Mouse (Mus musculus) olfactory bulb, adult 2 months (tissue): ENCODE measurements around the gene Gm35315.

Experiments
- CTCF ChIP-seq: fragments of 200-500 bp; IDR thresholded peaks from 2 replicates; pipeline ENCODE4 v1.5.1; 2012; ENCODE audit warnings: low read depth, mild to moderate bottlenecking, low read length, moderate library complexity; ENCODE audit not compliant: insufficient read depth
- POLR2A ChIP-seq: fragments of 200-500 bp; IDR thresholded peaks from 2 replicates; pipeline ENCODE4 v1.6.1; 2012; ENCODE audit warnings: mild to moderate bottlenecking, low read depth, low read length, moderate library complexity; ENCODE audit not compliant: insufficient read depth

DNA sequence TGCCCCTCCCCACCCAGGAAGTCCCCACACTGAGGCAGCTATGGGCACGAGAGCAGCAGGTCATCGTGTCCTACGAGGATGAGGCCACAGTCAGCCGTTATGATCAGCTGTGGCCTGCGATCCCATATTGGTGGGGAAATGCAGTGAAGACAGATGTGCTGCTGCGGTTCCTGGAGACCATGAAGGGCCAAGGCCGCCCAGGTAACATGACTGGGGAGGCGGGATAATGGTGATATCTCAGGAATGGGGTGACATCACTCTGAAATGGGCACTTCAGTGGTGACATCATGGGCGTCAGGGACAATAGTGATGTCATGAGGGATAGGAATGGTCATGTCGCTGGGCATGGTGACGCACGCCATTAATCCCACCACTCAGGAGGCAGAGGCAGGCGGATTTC is 8.2 kb upstream of the Gm35315 start:
- TF ChIP-seq POLR2A (no peak), CTCF (no peak)
